Mouse (Mus musculus) right cerebral cortex, postnatal 14 days (tissue): ENCODE results near the gene Por.

Experiments
- DNase-seq: peaks from one replicate; pipeline ENCODE4 v3.0.0; 2022

The Por gene

DNA sequence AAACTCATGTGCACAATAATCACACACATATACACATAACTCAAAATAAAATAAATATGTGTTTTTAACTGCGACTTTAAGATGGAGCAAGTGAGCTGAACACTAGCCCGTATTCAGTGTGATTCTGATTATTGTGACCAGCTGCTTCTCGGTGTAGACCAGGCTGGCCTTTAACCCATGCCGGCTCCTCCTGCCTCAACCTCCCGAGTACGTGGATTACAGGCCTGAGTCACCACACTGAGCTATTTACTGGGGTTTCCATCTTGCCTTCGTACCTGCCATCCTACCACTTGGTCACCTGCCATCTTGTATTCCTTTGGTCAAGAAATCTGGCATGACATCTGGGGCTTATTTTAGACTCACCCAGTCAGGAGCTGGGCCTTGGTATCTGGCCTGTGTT is 33.6 kb downstream of the Por start:
- DNase-seq, result no peak

DNA sequence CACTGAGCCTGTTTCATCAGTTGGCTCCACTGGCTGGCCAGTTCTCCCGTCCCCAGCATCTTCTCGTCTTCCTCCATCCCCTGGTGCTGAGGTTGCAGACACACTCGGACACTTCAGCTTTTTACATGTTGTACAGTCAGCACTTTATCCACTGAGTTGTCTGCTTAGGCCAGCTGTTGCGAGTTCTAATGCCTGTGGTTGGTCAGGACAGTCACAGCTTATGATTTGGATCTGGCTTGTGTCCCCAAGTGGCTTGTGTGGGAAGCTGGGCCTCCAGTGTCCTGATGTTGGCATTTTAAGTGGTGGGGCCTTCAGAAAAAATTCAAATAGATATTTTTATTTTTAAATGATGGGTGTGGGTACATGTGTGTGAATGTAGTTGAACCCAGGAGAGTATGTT is 35.5 kb downstream of the Por start:
- DNase-seq, result no peak

DNA sequence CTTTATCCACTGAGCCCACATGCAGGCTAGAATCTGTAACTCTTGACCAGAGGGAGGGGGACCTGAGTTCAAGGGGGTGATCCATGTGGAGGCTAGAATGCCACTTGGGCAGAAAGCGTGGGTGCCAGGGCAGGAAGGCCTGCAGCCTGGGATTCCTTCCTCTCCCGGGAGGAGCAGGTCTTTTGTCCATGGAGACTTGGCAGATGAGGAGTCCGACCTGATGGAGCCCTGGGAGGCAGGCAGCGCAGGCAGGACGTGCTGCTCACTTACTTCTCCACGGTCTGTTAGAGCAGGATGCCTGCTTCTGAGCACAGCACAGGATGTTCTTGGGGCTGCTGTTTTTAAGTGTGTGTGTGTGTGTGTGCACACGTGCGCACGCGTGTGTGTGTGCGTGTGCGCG is 37.2 kb downstream of the Por start:
- no peak for DNase-seq

DNA sequence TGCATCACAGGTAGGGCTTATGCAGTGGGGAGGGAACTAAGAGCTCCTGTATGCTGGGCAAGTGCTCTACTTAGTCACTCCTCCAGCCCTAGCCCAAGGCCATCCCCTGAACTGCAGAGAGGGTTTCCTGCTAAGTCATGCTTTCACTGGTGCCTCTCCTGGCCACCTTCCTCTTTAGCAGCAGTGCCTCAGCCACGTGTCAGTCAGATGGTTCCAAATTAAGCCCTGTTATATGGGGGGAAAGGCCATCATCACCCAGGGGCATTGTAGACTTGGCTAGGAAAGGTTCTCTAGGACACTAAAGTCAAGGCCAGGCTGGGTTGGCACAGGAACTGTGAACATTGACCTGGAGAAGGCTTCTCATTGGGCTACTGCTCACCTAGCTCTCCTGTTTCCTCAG is 38.0 kb downstream of the Por start:
- DNase-seq, result no peak

DNA sequence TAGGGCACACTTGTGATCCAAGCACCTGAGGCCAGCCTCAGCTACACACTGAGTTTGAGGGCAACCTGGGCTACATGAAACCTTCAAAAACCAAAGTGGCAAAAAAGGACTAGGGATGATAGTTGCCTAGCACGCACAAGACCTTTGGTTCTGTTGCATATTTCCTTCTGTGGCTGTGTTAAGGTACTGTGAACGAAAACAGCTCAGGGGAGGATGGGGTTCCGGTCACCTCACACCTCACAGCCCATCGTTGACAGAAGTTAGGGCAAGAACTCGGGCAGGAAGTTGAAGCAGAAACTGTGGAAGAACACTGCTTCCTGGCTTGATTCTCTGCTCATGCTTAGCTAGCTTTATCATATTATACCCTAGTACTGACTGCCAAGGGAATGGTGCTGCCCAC is 39.9 kb downstream of the Por start:
- no peak for DNase-seq

DNA sequence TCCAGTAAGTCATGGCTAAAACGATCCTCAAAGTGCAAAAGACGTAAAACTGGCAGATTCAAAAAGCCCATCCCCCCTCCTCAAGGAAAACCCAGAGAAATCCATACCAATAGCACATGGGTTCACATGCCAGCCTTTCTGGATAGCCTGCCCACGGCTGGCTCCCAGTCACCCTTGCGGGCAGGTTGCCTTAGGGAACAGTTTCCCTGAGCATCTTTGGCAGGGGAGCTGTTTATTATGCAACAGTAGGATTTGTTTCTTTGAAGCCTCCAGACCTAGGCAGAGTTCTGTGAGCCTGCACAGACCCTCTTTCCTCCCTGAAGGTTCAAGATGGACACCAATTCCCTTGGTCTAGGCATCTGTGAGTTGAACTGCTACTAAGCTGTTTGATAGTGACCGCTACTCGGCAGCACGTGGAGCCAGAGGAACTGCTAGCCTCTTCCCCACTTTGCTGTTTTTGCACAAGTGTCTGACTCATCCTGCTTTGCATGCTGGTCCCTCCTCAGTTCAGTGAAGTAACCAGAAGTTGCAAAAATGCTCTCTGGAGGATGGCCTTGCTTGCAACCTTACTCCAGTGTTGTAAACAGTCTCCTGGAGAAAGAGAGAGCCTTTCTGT is 40.9 kb downstream of the Por start:
- DNase-seq, result no peak

DNA sequence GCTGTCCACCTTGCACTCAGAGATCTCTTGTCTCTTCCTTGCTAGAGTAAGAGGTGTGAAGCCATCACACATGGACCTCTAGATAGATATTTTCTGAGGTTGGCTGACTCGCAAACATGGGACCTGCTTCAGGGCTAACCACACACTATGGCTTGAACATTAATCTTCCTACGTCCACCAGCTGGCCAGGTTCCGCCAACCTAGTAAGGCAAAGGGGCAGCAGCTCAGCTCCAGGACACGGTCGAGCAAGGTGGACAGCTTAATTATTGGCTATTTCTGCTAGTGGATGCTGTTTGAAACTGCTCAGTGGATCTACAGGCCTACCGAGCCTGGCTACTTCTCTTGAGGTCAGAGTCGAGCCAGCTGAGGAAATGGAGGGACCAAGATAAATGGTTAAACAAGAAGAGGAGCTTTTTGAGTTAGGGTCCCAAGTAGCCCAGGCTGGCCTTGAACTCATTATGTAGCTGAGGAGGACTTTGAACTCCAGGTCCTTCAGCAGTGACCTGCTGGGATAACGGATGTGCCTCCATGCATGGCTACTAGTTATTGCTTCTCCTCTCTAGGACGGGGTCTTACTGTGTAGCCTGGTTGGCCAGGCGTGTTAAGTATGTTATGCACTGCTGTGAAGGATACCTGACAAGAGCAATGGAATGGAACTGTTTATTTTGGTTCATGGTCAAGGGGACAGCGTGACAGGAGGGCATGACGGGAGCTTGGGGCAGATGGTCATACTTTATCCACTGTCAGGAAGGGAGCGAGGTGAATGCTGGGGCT is 41.9 kb downstream of the Por start:
- no peak for DNase-seq

DNA sequence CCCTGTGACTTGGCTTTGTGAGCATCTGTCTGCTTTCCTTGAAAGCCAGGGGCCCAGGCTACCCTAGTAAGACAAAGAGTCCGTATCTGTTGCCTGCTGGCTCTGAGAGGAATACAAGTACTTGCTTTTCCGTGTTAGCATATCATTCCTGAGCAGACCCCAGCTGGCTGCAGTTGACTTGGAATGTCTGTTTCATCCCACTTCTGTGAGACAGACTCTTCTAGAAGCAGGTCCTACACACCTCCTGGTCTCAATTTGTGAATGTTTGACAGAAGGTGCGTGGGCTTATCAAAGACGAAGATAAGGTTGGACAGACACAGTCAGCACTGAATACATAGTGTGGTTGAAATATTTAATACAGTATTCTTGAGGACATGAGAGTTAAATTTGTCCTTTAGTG is 43.0 kb downstream of the Por start:
- DNase-seq, result no peak

DNA sequence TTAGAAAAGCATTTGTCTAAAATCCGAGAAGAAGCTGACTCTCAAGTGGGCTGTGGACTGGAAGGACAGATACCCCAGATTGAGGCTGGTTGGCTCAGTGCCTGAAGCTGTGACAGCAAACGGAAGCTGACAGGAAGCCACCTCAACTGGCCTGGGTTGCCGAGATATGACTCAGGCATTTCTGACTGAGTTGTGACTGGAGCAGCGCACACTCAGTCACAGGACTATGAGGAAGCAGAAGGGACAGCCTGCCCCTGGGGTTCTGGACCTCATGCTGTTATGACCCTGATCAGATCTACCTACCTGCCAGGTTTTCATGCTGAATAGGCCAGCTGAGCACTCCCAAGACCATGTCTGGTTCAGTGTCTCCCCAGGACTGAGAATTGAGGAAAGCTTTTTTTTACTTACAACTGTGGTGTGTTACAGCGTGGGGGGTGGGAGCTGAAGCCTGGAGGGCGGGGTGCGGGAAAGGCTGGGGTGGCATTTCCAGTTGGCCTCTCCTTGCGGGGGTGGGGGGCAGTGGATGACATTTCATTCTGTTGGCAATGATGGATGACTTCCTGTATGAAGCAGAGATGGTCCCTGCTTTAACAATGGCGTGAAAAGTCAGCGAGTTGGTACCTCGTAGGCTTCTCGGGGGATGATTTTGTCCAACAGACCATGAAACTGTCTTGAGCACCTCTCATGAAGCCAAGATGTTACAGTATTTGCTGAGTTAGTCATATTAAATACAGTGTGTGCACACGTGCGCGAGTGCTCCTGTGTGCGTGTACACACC is 43.8 kb downstream of the Por start:
- peak; percentile 72 for DNase-seq

DNA sequence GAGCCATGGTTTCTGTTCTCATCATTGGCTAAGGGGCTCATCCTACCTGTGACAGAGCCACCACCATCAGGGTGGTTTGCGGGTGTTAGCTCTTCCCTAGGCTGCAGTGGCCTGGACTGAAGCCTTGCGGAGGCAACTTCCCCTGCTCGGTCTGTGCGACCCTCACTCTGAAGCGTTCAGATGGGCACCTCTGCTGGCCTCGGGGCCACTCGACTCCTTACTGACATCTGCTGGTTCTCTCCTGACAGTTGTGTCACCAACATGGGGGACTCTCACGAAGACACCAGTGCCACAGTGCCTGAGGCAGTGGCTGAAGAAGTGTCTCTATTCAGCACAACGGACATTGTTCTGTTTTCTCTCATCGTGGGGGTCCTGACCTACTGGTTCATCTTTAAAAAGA is 45.8 kb downstream of the Por start:
- DNase-seq, result no peak

DNA sequence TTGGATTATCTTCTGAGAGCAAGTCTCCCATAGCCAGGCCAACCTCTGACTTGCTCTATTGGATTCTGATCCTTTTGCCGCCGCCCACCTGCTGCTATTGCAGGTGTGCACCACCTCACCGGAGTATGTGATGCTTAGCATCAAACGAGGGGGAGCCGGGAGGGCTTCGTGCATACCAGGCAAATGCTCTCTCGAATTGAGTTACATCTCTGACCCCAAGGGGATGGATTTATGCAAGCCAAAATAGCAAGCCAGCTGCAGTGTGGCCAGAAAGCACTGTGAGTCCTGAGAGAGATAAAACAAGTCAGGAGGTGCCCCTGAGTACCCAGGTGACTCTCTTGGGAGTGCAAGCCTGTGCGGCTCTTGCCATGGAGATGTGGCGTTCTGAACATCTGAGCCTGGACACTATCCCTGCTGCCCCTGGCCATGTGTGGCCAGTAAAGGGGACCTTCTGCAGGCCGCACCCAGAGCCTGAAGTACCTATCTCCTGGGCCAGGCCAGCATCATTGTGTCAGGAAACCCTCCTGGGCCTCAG is 49.8 kb downstream of the Por start:
- no peak for DNase-seq

DNA sequence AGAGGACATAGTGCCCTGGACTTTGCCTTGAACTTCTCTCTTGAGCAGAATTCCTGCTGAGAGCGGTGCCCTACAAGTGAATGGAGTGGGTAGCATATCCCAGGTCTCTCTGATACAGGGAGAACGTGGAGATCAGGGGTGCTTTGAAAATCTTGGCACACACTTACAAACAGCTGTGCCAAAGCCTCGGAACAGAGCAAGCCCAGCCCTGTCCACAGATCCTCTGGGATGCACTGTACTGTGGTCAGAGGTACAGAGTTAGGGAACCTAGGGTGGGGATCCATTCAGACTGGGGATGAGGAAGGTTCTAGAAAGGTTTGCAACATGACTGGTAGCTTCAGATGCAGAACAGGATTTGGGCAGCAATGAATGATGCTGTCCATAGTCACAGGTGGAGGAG is 50.3 kb downstream of the Por start:
- no peak for DNase-seq

DNA sequence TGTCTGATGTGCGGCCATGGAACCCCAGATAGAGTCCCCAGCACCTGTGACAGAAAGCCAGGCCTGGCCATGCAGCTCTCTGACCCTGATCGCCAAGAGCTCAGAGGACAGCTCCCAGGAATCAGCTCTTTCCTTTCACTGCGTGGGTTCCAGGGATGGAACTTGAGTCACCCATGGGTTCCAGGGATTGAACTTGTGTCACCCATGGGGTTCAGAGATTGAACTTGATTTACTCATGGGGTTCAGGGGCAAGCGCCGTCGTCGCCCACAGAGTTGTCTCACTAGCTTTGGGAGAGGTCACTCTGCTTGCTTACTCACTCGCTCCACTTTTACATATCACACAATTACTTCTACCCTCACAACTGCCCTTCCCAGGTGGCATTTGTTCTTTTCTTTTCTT is 51.2 kb downstream of the Por start:
- no peak for DNase-seq

DNA sequence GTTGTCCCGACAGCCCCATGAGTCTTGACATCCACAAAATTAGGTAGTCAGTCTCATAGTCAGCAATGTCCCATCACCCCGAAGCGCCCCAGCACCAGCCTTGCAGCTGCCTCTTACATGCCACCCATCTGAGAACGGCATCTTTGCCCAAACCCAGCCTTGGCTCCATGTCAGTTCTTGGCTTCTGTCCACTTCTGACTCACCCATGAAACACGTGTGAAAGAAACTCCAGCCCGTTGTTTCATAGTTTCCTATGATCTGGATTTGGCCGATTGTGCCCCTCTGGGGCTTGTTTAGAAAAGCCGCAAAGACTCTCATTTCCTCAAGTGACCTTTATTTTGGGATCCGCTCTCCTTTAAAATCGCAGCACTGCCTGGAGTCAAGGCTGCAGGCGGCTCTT is 52.3 kb downstream of the Por start:
- DNase-seq, result peak; percentile 50

DNA sequence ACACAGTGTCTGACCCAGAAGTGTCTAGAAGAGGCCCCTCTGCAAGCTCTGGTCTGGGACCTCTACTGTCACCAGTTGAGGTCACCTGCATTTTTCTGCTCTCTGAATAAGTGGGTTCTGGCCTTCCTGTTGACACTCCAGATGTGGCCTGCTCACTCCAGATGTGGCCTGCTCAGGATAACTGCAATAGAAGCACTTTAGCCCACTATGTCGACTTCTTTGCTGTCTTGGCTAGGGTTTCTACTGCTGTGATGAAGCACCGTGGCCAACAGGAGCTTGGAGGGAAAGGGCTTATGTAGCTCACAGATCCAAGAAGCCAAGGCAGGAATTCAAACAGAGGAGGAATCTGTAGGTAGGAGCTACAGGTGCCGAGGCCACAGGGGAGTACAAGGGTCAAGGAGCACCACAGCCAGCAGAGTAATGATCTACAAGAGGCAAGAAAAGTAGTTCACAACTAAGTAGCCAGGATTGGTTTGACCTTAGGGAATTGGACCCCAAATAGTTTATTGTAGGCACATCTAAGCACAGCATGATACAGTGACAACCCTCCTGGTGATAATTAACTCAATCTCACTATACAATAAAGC is 53.4 kb downstream of the Por start:
- DNase-seq, result no peak

DNA sequence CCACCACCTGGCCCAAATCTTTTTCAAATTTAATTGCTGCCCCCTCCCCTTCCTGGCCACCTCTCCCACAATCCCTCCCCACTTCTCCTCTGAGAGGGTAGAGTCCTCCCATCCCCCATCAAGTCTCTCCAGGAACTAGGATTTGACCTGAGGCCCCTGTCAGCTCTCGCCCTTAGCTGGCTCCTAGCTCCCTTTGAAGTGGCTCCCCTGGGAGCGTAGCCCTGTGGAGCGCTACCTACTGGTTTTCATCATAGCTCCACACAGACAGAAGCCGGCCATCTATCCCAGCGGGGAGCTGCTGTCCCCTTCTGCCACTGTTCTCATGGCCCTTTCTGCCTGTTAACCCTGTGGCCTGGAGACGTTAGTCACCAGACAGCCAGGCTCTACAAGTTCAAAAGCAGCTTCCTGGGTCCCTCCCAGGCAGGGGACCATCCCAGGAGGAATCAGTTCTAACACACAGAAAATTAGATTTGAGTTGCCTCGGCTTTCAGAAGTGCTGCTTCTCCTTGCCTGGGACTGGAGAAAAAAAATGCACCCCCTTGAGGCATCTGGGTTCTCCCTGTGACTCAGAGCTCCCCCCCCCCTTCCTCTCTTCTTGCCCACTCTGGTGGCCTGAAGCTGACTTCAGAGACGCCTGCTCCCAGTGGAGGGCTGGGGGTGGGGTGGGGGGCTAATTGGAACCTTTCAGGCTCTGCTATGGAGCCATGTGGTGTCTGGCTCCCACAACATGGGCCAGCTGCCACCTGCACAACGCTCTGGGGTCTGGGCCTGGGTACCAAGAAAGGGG is 54.9 kb downstream of the Por start:
- DNase-seq, result no peak

DNA sequence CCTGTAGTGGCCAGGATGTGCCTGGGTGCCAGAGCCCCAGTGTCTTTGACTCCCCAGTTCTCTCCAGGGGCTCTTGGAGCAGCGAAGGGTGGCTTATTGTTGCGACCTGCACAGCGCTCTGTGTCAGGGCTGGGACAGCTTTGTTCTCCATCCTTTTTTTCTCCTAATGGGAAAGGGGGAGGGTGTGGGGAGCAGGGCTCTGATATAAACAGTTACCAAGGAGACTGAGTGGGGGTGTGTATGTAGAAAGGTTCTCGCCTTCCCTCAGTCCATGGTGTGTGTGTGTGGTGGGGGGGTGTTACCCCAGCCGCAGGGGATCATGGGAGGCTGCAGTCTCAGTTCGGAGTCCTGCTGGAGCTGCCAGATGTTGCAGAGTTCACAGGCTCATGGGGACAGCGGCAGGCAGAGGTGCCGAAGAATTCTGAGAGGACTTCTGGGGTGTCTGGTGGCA is 55.6 kb downstream of the Por start:
- DNase-seq, result no peak

DNA sequence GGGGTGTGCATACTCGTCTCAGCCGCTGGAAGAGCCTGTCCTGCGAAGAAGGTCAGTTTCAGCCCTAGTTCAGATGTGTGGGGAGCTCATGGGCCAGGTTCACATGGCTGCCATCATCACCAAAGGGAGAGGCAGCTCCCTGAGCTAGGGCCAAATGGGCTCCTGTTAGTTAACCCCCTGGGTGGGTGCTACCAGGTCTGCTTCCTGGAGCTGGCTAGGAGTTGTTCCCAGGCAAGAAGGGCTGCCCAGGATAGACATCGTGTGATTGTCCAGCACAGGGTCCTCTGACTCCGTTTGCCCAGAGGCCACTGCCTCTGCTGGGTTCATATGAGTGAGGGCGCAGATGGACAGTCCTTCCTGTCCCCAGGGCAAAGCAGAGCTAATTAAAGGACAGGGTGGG is 56.2 kb downstream of the Por start:
- no peak for DNase-seq

DNA sequence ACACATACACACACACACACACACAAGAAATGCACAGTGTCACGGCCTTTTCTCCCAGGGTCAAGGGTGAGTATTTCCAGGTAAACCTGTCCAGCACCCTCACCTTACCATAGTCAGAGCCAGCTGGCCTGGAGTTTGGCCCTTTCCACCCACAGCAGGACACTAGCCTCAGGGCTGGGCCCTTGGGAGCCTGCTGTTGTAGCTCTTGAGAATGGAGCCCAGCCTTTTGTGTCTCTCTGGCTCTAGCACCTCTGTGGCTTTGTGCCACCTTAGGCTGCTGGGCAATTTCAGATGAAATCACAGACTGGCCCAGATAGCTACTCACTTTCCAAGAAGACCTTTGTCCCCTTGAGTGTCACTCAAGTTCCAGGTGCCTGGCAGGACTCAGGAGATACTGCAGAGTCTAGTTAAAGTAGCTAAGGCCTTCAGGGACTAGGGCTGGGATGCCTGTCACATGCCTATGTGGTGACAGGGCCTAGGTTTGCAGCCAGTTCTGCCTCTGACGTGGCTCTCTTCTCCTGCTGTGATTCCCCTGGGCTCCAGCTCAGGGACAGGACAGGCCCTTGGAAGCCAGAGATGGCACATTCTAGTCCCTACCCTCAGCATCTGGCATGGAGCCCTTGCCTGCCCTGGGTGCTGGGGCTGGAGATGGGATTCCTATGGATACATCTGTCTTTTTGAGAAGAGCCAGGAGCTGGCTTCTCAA is 57.0 kb downstream of the Por start:
- no peak for DNase-seq

DNA sequence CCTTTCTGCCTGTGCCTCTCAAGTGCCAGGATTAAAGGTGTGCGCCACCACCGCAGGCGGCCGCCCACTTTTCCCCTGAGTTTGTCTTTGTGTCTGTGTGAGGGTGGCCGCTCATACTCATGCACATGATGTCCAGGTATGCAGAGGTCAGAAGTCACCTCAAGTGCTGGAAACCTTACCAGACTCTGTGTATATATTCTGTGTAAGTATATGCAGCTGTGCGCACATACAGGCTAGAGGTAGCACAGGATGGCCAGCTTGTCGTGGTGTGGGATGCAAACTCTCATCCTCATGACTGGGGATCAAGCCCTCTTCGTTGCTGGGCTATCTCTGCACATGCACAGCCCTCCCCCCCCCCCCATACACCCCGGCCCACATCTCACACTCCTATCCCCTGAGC is 58.0 kb downstream of the Por start:
- DNase-seq, result no peak

DNA sequence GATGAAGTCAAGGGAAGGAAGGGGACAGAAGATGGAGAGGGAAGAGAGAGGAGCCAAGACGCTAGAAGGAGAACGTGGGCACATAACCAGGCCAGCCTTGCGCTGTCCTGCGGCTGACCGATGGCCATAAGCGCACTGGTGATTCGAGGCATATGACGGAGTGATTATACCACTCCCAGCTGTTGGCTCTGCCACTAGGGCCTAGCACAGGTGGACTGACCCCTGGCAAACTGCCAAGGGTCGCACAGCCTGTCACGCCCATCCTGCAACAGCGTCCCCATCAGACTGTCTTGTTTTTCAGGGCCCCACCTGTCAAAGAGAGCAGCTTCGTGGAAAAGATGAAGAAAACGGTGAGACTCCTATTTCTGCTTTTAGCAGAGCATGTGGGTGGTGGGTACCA is 58.5 kb downstream of the Por start:
- DNase-seq, result no peak

DNA sequence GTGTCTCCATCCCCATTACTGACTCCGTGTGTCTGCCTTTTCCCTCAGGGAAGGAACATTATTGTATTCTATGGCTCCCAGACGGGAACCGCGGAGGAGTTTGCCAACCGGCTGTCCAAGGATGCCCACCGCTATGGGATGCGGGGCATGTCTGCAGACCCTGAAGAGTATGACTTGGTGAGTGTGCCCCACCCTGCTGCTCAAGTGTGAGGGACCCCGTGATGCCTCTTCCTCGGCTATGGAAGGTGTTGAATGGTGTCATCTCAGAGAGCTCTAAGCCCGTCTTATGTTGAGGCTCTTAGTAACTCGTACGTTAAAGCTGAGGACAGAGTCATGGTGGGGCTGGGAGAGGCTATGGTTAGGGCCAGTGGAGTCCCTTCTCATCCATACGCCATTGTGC is 59.5 kb downstream of the Por start:
- no peak for DNase-seq
